8 mouse cellular contexts compared by ENCODE assay signal in the genomic region with DNA sequence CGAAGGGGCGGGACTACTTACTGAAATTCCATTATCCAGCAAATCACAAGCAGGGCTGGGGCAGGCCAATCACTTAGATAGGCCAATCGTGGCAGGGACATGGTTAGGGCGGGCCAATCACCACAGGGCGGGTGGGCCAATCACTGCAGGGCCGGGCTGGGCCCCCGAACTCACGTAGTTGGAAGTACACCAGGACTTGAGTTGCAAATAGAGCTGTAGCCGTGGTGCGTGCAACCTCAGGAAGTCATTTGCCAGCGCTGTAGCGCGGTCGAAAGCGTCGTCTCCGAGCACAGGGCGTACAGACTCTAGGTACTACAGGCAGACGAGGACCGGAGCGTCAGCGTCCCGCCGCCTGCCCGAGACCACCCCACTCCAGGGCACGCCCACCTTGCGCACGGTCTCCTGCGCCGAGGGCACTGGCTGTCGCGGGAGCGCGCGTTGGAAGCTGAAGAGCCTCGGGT. TPM values are rescaled to one million over a fixed set of nuclear protein-coding genes. Genes with fewer than 3 reads are reported as not detected.
DNase-seq lines count a peak whose midpoint lies in the region; ATAC-seq lines count a peak whose summit lies in the region.

No protein-coding gene starts in this region.

- no peaks in the 10 kb centered on the region for H3K79me2 ChIP-seq in macrophage (ENCODE audit: inconsistent target)

- H3K27ac ChIP-seq in hindbrain, embryonic 14.5 days = peak overlapping the region; percentile 86
- H3K27ac ChIP-seq in macrophage = no peak overlapping the region

- H3K4me2 ChIP-seq in hindbrain, embryonic 14.5 days (replicated peaks) = peak overlapping the region; percentile 83

- peak; percentile 83 for DNase-seq in WW6 (ENCODE audit: low read depth, low spot score)
- peak; percentile 78 to 86 for DNase-seq in cerebellum, postnatal 25 days
- peak; percentile 80 to 82 for DNase-seq in frontal cortex, postnatal 36 days (ENCODE audit: low spot score in 2 of 2)
- peak; percentile 88 for DNase-seq in hindbrain, embryonic 14.5 days (ENCODE audit: low spot score)
- peak; percentile 66 to 81 for DNase-seq in left cerebral cortex, adult 18-20 months (ENCODE audit: low spot score in 2 of 2)
- peak; percentile 77 to 80 for DNase-seq in right cerebral cortex, adult 2 months (ENCODE audit: low spot score in 2 of 2)
- DNase-seq in urinary bladder, adult 2 months (ENCODE audit: low spot score) = peak; percentile 61

- H3K4me3 ChIP-seq in hindbrain, embryonic 14.5 days (replicated peaks; ENCODE audit: low read length) = peak overlapping the region; percentile 50
- peak overlapping the region; percentile 10; the same call in 1 of the 2 replicates for H3K4me3 ChIP-seq in macrophage (ENCODE audit: inconsistent target)

- peaks cover 29% of the 10 kb centered on the region for H3K4me1 ChIP-seq in hindbrain, embryonic 14.5 days (replicated peaks; ENCODE audit: control insufficient read depth, insufficient read depth, low read length)

- peaks cover 31% of the 10 kb centered on the region for H3K36me3 ChIP-seq in hindbrain, embryonic 14.5 days (replicated peaks; ENCODE audit: control insufficient read depth, insufficient read depth)
- no peaks in the 10 kb centered on the region for H3K36me3 ChIP-seq in macrophage (ENCODE audit: inconsistent target)

- H3K9ac ChIP-seq in hindbrain, embryonic 14.5 days = peak overlapping the region; percentile 61

- H3K27me3 ChIP-seq in hindbrain, embryonic 14.5 days (ENCODE audit: control insufficient read depth, insufficient read depth, low read length) = no peaks in the 10 kb centered on the region

- H3K9me3 ChIP-seq in hindbrain, embryonic 14.5 days (ENCODE audit: control insufficient read depth, low read length) = no peaks in the 10 kb centered on the region

- ATAC-seq in hindbrain, embryonic 14.5 days (ENCODE audit: low FRiP score) = peak; percentile 95

- under 1% methylated on average over 36 of the region's 36 CpGs for WGBS in hindbrain, embryonic 14.5 days
- WGBS in macrophage (ENCODE audit: missing documents) = under 1% methylated on average over 34 of the region's 36 CpGs

RNA-seq across cellular contexts. Expression of gene Cpt1c, which starts 4.4 kb away (rescaled TPM):
- polyA plus RNA-seq in hindbrain, embryonic 14.5 days (2014; fragmentation: Nextera tagmentation; extraction: Ambion mirVana) = 53.3 and 53.8 TPM in 2 replicates
- total RNA-seq in left cerebral cortex, adult 18-20 months (2021) = 10 to 100 TPM; 98.3 to 98.4 TPM
- total RNA-seq in macrophage (2018; cell fraction: chromatin; rRNA removed) = 1 to 10 TPM in 4 of 26 experiments, under 1 TPM in 11, not detected in 11; 0.21 to 5.4 (median 0.39) TPM
- total RNA-seq in macrophage (2018; cell fraction: cytosol; rRNA removed) = under 1 TPM in 11 of 26 experiments, not detected in 15; 0.04 to 0.22 (median 0.09) TPM
- total RNA-seq in macrophage (2018; cell fraction: nucleus; rRNA removed) = 1 to 10 TPM in 1 of 26 experiments, under 1 TPM in 9, not detected in 16; 0.12 to 3.0 (median 0.30) TPM
- not detected in 3 replicates for polyA plus RNA-seq in macrophage (2018)
- polyA plus RNA-seq in urinary bladder, adult 2 months (2012; rRNA removed) = 26.1 and 26.8 TPM in 2 replicates

RNA-seq across cellular contexts. Expression of gene Prmt1, which starts 16.1 kb away (rescaled TPM):
- polyA plus RNA-seq in hindbrain, embryonic 14.5 days (2014; fragmentation: Nextera tagmentation; extraction: Ambion mirVana) = 194 and 210 TPM in 2 replicates
- total RNA-seq in left cerebral cortex, adult 18-20 months (2021) = 100 to 1,000 TPM; 174 to 178 TPM
- total RNA-seq in macrophage (2018; cell fraction: chromatin; rRNA removed) = 10 to 100 TPM; 16.1 to 61.5 (median 32.8) TPM
- total RNA-seq in macrophage (2018; cell fraction: cytosol; rRNA removed) = 10 to 100 TPM; 31.0 to 52.5 (median 44.9) TPM
- 10 to 100 TPM; 14.0 to 74.6 (median 24.9) TPM for total RNA-seq in macrophage (2018; cell fraction: nucleus; rRNA removed)
- 53.7 to 169 TPM (median 55.6 TPM) in 3 replicates for polyA plus RNA-seq in macrophage (2018)
- 183 and 244 TPM in 2 replicates for polyA plus RNA-seq in urinary bladder, adult 2 months (2012; rRNA removed)

RNA-seq across cellular contexts. Expression of gene Irf3, which starts 27.2 kb away (rescaled TPM):
- polyA plus RNA-seq in hindbrain, embryonic 14.5 days (2014; fragmentation: Nextera tagmentation; extraction: Ambion mirVana) = 52.1 and 56.9 TPM in 2 replicates
- 10 to 100 TPM; 35.2 to 41.9 TPM for total RNA-seq in left cerebral cortex, adult 18-20 months (2021)
- 100 to 1,000 TPM; 142 to 546 (median 308) TPM for total RNA-seq in macrophage (2018; cell fraction: chromatin; rRNA removed)
- total RNA-seq in macrophage (2018; cell fraction: cytosol; rRNA removed) = 10 to 100 TPM; 29.0 to 55.1 (median 41.6) TPM
- 100 to 1,000 TPM in 25 of 26 experiments, 10 to 100 TPM in 1; 96.5 to 497 (median 179) TPM for total RNA-seq in macrophage (2018; cell fraction: nucleus; rRNA removed)
- polyA plus RNA-seq in macrophage (2018) = 30.9 to 55.5 TPM (median 35.0 TPM) in 3 replicates
- polyA plus RNA-seq in urinary bladder, adult 2 months (2012; rRNA removed) = 133 and 171 TPM in 2 replicates

RNA-seq across cellular contexts. Expression of gene Tsks, which starts 27.3 kb away (rescaled TPM):
- polyA plus RNA-seq in hindbrain, embryonic 14.5 days (2014; fragmentation: Nextera tagmentation; extraction: Ambion mirVana) = 0.14 and 0.33 TPM in 2 replicates
- 1 to 10 TPM; 1.7 to 3.0 TPM for total RNA-seq in left cerebral cortex, adult 18-20 months (2021)
- total RNA-seq in macrophage (2018; cell fraction: chromatin; rRNA removed) = 1 to 10 TPM in 3 of 26 experiments, not detected in 23; 1.0 to 1.1 (median 1.1) TPM
- under 1 TPM in 8 of 26 experiments, not detected in 18; 0.07 to 0.18 (median 0.10) TPM for total RNA-seq in macrophage (2018; cell fraction: cytosol; rRNA removed)
- 1 to 10 TPM in 1 of 26 experiments, under 1 TPM in 3, not detected in 22; 0.37 to 1.8 (median 0.73) TPM for total RNA-seq in macrophage (2018; cell fraction: nucleus; rRNA removed)
- polyA plus RNA-seq in macrophage (2018) = not detected in 3 replicates
- 0.03 and 0.08 TPM in 2 replicates for polyA plus RNA-seq in urinary bladder, adult 2 months (2012; rRNA removed)

RNA-seq across cellular contexts. Expression of gene Bcl2l12, which starts 28.3 kb away (rescaled TPM):
- 9.2 and 12.6 TPM in 2 replicates for polyA plus RNA-seq in hindbrain, embryonic 14.5 days (2014; fragmentation: Nextera tagmentation; extraction: Ambion mirVana)
- 1 to 10 TPM; 2.8 to 3.8 TPM for total RNA-seq in left cerebral cortex, adult 18-20 months (2021)
- total RNA-seq in macrophage (2018; cell fraction: chromatin; rRNA removed) = 10 to 100 TPM in 16 of 26 experiments, 1 to 10 TPM in 10; 2.8 to 30.8 (median 14.9) TPM
- total RNA-seq in macrophage (2018; cell fraction: cytosol; rRNA removed) = 10 to 100 TPM in 20 of 26 experiments, 1 to 10 TPM in 6; 7.3 to 15.4 (median 11.5) TPM
- total RNA-seq in macrophage (2018; cell fraction: nucleus; rRNA removed) = 10 to 100 TPM in 15 of 26 experiments, 1 to 10 TPM in 11; 1.8 to 31.2 (median 11.8) TPM
- polyA plus RNA-seq in macrophage (2018) = 10.9 to 14.5 TPM (median 12.9 TPM) in 3 replicates
- polyA plus RNA-seq in urinary bladder, adult 2 months (2012; rRNA removed) = 28.6 and 34.8 TPM in 2 replicates

Comparison
In these comparisons a context has a peak if more than half of its experiments do, and no peak if none do; other contexts are left out.
1. RNA of gene Cpt1c, which starts 4.4 kb away (polyA plus RNA-seq): 53.3 to 53.8 TPM in hindbrain, embryonic 14.5 days and 26.1 to 26.8 TPM in urinary bladder, adult 2 months; not detected in macrophage; every median in the first group is over 10 times any median in the second.
2. Peak in every context shown above with its lines, with median percentiles within 50 percentile points of each other: DNase-seq.